Mouse (Mus musculus) adrenal gland, adult 8-10 months (tissue): ENCODE measurements at regions not wholly inside any gene's neighbourhood (a gene's known extent, or its start where the extent isn't known, plus 50 kb on each side); places are given as distances from the start of the nearest gene placed in this dataset.
A peak's percentile ranks its signal among the peaks of the same experiment; 100 is the strongest.
"Not testable (repeated sequence)": the region's sequence is repeated elsewhere in the genome, so short reads cannot be mapped to it uniquely, and the experiment has no call there.

Source experiments
- DNase-seq: peaks from one replicate; pipeline ENCODE4 v3.0.0; 2022

DNA sequence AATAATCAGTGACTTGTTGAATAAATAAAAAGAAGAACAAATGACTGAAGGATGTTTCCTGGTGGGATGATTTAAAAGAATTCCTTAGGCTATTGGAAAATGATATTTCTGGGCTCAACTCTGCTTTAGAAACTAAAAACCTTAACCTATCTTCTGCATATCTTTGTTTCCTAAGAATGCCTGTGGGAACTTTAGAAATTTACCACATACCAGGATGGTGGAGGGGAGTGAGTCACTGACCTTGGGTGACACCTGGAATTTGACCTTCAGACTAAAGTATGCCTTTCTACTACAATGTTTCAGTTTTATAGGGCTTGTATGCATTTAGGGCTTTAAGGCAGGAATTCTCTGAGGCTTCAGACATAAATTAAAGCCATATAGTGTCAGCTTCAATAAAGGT, 972.3 kb downstream of the Ttll7 start:
- no peak for DNase-seq

GRCm38 (mm10) chr3:147814080-147814650, 962.0 kb downstream of the Ttll7 start:
- peak; percentile 3 for DNase-seq

GRCm38 (mm10) chr3:147802546-147802945, 950.4 kb downstream of the Ttll7 start:
- no peak for DNase-seq

GRCm38 (mm10) chr3:147796524-147796923, 944.4 kb downstream of the Ttll7 start:
- DNase-seq = no peak

GRCm38 (mm10) chr3:147795116-147795515, 942.9 kb downstream of the Ttll7 start:
- DNase-seq = no peak

GRCm38 (mm10) chr3:147786555-147786954, 934.4 kb downstream of the Ttll7 start:
- DNase-seq = no peak

- no peak for DNase-seq
Measured at GRCm38 (mm10) chr3:147750842-147751191, 898.6 kb downstream of the Ttll7 start.

DNA sequence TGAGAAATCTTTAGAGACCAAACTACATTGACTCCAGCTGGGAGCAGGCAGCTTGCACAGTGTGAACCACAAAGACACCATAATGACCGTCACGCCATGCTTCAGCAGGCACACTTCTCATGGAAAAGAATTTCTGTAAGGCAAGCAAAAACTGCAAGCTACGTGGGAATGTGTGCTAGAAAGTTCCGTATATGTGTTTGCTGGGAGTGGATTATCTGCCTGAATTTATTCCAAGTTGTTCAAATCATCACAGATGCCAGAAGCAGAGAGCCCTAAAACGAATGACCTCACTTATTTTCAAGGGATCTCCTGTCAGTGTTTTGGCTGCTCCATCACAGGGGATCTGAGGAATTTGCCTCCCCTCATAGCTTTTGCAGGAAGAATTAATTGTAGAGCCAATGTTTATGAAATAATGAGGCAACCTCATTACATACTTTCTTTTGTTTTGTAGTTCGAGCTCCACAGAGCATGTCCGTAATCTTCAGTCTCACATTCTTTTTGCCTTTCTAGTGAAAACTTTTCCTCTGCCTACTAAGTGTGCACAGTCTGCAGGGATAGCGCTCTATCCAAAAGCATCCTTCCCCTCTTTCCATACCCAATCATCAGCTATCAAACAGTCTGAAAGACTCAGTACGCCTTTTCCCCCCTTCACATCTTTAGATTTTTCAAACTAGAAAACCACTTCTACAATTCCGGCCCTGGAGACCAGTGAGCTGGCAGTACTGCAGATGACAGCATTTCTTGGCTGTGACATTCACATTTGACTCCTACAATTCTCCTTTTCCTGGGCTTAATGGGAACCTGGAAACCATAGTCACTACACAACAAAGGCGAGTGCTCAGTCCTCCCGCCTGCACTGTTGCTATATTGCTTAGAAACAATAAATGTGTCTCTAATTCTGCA, 898.0 kb downstream of the Ttll7 start:
- no peak for DNase-seq

DNA sequence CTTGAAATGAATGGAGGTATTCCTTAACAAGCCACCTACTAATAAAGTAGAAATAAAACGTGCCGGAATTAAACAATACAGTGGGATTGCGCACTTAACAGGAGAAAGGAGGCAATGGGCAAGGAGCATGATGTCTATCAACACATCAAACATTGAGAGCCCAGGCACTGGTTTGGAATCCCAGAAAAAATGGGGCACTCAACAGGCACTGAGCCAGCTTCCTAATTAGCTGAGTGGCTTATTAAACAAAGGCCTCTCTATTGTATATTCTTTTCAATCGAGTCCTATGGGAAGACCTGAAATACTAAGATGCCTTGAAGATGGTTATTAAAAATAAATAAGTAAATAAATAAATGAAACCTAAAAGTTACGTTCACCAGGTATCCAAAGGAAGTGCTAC, 897.3 kb downstream of the Ttll7 start:
- no peak for DNase-seq

DNA sequence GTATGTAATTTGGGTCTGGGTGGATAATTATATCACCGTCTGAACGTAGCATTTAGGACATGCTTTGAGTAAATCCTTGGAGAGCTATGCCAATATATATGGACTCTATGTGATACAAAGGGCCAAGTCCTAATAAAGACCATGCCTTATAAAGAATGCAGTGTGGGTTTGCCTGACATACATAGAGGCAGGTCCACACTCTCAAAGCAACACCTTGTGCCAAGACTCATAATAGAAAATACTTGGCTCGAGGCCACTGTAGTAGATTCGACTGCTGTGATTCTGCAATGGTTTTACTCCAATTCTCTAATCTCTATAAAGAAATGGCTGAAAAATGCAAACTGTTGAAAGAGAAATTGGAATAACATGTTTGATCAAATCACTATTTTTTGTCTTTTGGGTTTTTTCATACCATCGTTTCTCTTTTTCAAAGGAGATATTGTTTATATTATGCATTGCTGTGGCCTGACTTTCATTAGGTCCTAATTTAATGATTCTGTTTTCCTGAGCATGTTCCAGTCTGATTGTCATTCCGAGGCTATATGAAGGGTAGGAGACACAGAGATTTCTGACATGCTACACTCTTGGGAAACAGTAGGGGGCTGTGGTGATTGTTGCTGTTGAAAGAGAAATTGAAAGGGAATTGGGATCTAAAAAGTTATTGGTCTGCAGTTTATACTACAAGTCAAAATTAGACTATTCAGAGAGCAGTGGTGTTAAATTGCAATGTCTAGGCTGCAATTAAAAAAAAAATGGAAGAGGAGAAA, 884.7 kb downstream of the Ttll7 start:
- no peak for DNase-seq

DNA sequence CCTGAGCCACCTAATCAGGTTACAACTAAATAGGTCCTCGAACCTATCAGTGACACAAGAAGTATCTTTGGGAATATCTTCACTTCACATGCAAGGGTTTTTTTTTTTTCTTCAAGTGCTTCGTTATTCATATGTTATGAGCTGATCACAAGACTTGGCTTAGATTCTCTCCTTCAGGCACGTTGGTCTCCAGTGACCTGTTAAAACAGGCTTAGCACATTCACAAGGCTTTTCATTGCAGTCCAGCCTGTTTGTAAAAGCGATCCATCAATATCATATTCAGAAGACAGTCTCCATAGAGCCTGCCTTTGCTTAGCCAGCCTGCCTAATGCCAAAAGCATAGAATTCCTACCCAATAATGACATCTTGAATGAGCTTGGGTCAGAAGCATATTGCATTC, 864.2 kb downstream of the Ttll7 start:
- no peak for DNase-seq

DNA sequence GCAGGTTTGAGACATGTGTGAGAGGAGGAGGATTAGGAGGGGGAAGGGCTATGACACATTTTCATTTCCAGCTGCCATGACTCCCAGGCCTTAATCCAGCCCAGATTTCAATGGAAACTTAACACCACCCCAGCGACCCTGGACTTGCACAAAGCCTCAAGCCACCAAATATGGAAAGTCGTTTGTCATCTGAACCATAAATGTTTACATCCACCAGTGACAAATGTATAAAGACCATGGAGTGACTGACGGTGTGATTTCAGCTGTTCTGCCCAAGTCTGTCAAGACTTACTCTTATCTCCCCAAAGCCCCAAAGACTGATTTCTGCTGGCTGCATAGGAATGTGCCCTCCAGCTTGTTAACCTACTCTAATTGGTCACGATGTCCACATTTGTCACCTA, 855.2 kb downstream of the Ttll7 start:
- no peak for DNase-seq

DNA sequence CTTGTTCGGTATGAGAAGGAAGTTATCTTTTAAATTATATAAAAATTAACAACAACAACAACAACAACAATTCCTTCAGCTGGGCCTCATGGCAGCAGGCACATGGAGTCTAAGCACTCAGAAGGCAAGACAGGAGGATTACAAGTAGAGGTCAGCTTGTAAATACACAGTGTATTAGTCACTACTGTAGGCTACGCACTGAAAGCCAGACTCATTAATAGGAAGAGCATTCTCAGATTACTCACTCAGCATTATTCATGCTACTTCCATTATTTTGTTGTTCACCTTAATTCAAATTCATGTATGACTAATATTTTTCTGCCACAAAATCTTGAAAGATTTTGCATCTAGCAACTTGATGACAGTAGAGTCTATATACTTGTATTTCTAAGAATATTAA, 831.6 kb downstream of the Ttll7 start:
- no peak for DNase-seq

DNA sequence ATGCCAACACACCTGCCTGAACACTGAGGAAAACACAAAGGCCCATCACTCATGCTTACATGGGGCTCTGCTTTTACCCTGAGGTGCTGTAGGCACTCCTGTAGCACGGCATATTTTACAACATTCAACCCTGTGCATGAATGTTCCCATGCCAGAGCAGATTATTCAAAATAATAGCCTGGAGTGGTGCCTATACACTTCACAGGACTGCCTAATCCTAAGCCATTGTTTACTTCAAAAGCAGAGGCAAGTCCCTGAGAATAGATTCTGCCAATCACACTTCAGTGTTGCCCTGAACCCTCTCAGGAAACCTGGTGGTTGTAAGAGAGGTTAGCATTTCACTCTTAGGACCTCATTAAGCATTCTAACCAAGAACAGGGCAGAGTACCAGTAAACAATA, 828.1 kb downstream of the Ttll7 start:
- DNase-seq = no peak

DNA sequence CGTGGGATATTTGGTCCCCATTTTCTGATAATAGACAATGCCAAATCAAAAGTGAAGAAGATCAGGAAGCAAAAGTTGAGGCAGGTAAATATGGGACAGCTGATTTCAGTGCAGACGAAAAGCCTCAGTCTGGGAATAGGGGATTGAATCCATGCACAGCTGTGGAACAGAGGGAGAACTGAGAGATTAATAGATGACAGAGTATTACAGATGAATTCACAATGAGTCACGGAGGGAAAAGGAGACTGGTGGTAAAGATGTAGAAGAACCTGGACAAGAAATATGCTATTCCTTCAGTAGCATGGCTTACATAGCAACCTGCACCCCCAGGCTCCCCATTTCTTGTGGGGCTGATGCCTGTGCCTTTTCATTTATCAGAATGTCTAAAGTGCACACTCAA, 810.4 kb downstream of the Ttll7 start:
- DNase-seq = no peak

- no peak for DNase-seq
Measured at GRCm38 (mm10) chr3:147652849-147653248, 800.7 kb downstream of the Ttll7 start.

DNA sequence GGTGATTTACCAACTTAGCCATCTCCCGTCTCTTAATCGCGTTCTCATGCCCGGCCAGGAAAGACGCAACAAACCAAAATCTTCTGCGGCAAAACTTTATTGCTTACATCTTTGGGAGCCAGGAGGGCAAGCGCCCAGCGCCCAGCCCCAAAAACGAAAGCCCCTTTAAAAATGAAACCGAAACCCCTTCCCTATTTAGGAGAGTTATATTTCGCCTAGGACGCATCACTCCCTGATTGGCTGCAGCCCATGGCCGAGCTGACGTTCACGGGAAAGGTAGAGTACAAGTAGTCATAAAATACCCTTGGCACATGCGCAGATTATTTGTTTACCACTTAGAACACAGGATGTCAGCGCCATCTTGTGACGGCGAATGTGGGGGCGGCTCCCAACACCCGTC, 783.3 kb downstream of the Ttll7 start:
- DNase-seq = not testable (repeated sequence)

GRCm38 (mm10) chr3:147631151-147631550, 779.0 kb downstream of the Ttll7 start:
- DNase-seq = no peak

- no peak for DNase-seq
Measured at GRCm38 (mm10) chr3:147583697-147584315, 731.6 kb downstream of the Ttll7 start.

- DNase-seq = no peak
Measured at GRCm38 (mm10) chr3:147571850-147572249, 719.7 kb downstream of the Ttll7 start.

GRCm38 (mm10) chr3:147545329-147546006, 693.3 kb downstream of the Ttll7 start:
- no peak for DNase-seq

DNA sequence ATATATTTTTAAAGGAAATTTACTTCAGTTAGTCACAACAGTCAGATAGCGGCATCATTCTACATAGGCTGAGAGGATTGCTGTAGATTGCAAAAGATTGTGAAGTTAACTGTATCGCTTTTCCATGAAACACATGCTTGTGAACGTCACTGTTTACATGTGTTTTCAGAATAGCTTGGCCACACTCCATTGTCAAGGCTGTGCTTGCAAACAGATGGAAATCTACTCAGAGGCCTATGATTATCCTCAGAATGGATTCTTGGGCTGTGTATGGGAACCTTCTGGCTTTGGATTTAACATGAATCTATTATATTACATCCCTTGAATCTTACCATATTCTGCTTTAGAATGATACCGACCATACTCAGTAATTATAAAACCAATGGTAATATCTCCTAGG, 690.1 kb downstream of the Ttll7 start:
- no peak for DNase-seq

- no peak for DNase-seq
Measured at GRCm38 (mm10) chr3:147537584-147537983, 685.4 kb downstream of the Ttll7 start.
